Mouse (Mus musculus) thymus, adult 2 months (tissue): ENCODE data around the gene Bsg. TPM values are rescaled to one million over a fixed set of nuclear protein-coding genes. Genes with fewer than 3 reads are reported as not detected.

ENCODE experiments used
- DNase-seq: peaks from one replicate; pipeline ENCODE4 v3.0.0; 2021
- H3K27ac ChIP-seq: fragments of 200-500 bp; 2 replicates; pipeline ENCODE4 v1.5.1; 2012; ENCODE audit warnings: low read length, control low read depth; ENCODE audit not compliant: control insufficient read depth, insufficient read depth
- H3K27me3 ChIP-seq: fragments of 200-500 bp; 2 replicates; pipeline ENCODE4 v1.6.1; 2012; ENCODE audit warnings: mild to moderate bottlenecking, low read length, moderate library complexity, mixed read lengths; ENCODE audit not compliant: control insufficient read depth, insufficient read depth
- H3K36me3 ChIP-seq: fragments of 200-500 bp; 2 replicates; pipeline ENCODE4 v1.6.1; 2012; ENCODE audit warnings: mild to moderate bottlenecking, low read length, moderate library complexity; ENCODE audit not compliant: control insufficient read depth, insufficient read depth
- H3K4me1 ChIP-seq: fragments of 200-500 bp; replicated peaks from 2 replicates; pipeline ENCODE4 v1.6.1; 2012; ENCODE audit warnings: low read length; ENCODE audit not compliant: control insufficient read depth, insufficient read depth
- H3K4me3 ChIP-seq: fragments of 200-500 bp; 2 replicates; pipeline ENCODE4 v1.5.1; 2012; ENCODE audit warnings: mild to moderate bottlenecking, low read length, control low read depth, moderate library complexity; ENCODE audit not compliant: control insufficient read depth, insufficient read depth
- CTCF ChIP-seq: fragments of 200-500 bp; IDR thresholded peaks from 2 replicates; pipeline ENCODE4 v1.5.1; 2012; ENCODE audit warnings: mild to moderate bottlenecking, control low read depth, low read length, moderate library complexity, borderline replicate concordance; ENCODE audit not compliant: control insufficient read depth, poor library complexity, insufficient read depth; ENCODE audit errors: extremely low read depth
- POLR2A ChIP-seq: fragments of 200-500 bp; IDR thresholded peaks from 2 replicates; pipeline ENCODE4 v1.6.1; 2012; ENCODE audit warnings: mild to moderate bottlenecking, low read length, control low read depth, moderate library complexity; ENCODE audit not compliant: control insufficient read depth, poor library complexity, insufficient read depth; ENCODE audit errors: extremely low read depth
- WGBS: fragments of 180-500 bp; shearing (Covaris S2); methylation state at CpG from one replicate; pipeline ENCODE4 v1.1.7; 2018; 5-methylcytosine and 5-hydroxymethylcytosine counted together
- polyA plus RNA-seq: library from polyadenylated mRNA; depleted of rRNA; stranded (reverse); fragments of >200 nt; gene quantifications from 2 replicates; pipeline ENCODE4 v1.2.3, GENCODE M21; 2012

Bsg gene
- polyA plus RNA-seq, 1 experiment: 396 TPM

DNA sequence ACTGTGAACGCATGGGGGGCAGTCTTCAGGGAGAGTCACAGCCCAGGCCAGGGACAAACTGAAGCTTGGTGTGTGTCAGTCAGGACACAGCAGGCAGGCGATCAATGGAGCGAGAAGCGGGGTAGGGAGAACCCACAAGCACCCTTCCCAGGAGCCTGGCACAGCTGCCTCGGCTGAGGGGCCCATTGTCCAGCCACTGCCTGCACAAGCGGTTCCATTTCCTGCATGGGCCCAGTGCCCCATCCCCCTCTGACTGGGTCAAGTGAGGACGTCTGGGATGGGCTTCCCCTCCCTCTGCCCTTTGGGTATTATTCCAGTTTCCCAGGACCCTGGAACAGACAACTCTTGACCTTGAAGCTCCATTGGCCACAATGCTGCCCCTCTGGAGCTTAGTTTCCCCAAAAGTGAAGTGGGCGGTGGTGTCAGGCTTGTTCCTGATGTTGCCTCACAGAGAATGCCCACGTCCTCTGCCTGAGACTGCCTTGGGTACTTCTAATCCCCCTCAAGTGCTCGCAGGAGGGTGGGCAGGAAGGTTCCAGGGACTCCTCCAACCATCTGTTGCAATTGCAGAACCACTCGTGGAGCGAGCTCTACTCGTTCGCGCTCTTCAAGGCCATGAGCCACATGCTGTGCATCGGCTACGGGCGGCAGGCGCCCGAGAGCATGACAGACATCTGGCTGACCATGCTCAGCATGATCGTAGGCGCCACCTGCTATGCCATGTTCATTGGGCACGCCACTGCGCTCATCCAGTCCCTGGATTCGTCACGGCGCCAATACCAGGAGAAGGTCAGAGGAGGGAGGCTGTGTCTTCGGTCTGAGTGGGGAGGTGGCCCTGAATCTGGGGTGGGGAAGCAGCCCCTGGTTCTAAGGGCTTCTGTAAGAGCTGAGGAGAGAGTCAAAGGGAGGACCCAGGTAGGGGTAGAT is 24.3 kb downstream of the Bsg start:
- 72% methylated on average over 28 of the region's 28 CpGs for WGBS
- no peaks in the 10 kb centered on the region for H3K36me3 ChIP-seq
- H3K27ac ChIP-seq: no peak overlapping the region
- TF ChIP-seq POLR2A: no peak
- TF ChIP-seq CTCF: no peak
- DNase-seq: no peak
- H3K4me1 ChIP-seq: no peaks in the 10 kb centered on the region
- H3K27me3 ChIP-seq: no peaks in the 10 kb centered on the region
- no peak overlapping the region for H3K4me3 ChIP-seq

DNA sequence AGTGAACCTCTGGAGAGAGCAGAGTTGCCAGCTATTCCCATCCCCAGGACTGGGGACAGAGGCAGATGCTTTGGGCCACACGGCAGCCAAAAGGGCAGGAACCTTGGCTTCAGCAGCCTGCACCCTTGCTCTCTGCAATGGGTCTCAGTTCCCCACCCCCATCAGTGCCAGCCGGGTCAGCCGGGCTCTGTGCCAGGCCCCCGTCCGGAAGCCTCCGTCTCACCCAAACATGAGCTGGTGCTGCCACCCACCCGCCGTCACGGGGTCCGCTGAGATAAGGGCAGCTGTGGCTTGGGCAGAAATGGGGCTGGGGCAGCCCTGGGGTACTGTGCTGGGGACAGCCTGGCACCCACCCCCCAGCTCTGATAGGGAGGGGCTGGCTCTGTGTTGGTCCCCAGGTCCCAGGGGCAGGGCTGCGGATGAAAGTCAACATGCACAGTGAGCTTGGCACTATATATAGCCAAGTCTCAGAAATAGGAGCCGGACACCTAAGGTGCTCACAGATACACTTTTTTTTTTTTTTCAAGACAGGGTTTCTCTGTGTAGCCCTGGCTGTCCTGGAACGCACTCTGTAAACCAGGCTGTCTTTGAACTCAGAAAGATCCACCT is 25.2 kb downstream of the Bsg start:
- Histone ChIP-seq H3K27ac (no peak overlapping the region), H3K4me1 (no peaks in the 10 kb centered on the region), H3K36me3 (no peaks in the 10 kb centered on the region), H3K27me3 (no peaks in the 10 kb centered on the region), H3K4me3 (no peak overlapping the region)
- WGBS: 52% methylated on average over 13 of the region's 13 CpGs
- TF ChIP-seq CTCF: no peak
- TF ChIP-seq POLR2A: no peak
- no peak for DNase-seq

DNA sequence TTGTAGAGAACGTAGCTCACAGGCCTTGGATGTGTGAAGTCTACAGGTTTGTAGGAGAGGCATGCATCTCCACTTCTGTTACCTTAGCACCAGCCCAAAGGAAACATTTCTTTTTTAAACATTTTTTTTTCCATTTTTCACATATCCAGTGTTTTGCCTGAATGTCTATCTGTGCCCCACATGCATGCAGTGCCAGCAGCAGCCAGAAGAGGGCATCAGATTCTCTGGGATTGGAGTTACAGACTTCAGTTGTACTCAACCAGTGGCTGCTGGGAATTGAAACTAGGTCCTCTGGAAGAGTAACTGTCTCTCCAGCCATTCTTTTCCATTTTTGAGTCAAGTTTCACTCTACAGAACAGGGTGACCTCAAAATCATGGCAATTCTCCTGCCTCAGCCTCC is 28.2 kb downstream of the Bsg start:
- TF ChIP-seq CTCF: no peak
- no peak for TF ChIP-seq POLR2A
- Histone ChIP-seq H3K4me1 (no peaks in the 10 kb centered on the region), H3K27ac (no peak overlapping the region), H3K27me3 (no peaks in the 10 kb centered on the region), H3K36me3 (peaks cover 21% of the 10 kb centered on the region), H3K4me3 (no peak overlapping the region)
- peak; percentile 68 for DNase-seq
- WGBS: 100% methylated on average over 1 of the region's 1 CpGs

- WGBS: 98% methylated on average over 15 of the region's 15 CpGs
- Histone ChIP-seq H3K4me1 (no peaks in the 10 kb centered on the region), H3K27ac (no peak overlapping the region), H3K36me3 (peaks cover 22% of the 10 kb centered on the region), H3K4me3 (no peak overlapping the region), H3K27me3 (no peaks in the 10 kb centered on the region)
- TF ChIP-seq CTCF: no peak
- no peak for TF ChIP-seq POLR2A
- no peak for DNase-seq
These were observed 29.6 kb downstream of the Bsg start for GRCm38 (mm10) chr10:79733847-79734246.

DNA sequence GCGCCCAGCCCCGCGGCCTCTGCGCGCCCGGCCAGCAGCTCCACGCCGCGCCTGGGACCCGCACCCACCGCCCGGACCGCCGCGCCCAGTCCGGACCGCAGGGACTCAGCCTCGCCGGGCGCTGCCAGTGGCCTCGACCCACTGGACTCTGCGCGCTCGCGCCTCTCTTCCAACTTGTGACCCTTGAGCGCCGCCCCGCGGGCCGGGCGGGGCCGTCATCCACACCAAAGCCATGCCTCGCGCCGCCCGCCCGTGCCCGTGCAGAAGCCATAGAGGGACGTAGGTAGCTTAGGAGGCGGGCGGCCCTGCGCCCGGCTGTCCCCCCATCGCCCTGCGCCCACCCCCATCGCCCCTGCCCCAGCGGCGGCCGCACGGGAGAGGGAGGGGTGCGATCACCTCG is 31.1 kb downstream of the Bsg start:
- no peaks in the 10 kb centered on the region for H3K4me1 ChIP-seq
- no peak overlapping the region for H3K27ac ChIP-seq
- peaks cover 26% of the 10 kb centered on the region for H3K36me3 ChIP-seq
- TF ChIP-seq CTCF: no peak
- no peak for TF ChIP-seq POLR2A
- DNase-seq: no peak
- no peaks in the 10 kb centered on the region for H3K27me3 ChIP-seq
- 94% methylated on average over 51 of the region's 52 CpGs for WGBS
- H3K4me3 ChIP-seq: no peak overlapping the region

GRCm38 (mm10) chr10:79736706-79737105 is 32.4 kb downstream of the Bsg start:
- Histone ChIP-seq H3K36me3 (peaks cover 34% of the 10 kb centered on the region), H3K4me3 (no peak overlapping the region), H3K27ac (no peak overlapping the region), H3K27me3 (no peaks in the 10 kb centered on the region), H3K4me1 (no peaks in the 10 kb centered on the region)
- DNase-seq: no peak
- 95% methylated on average over 14 of the region's 14 CpGs for WGBS
- TF ChIP-seq CTCF: no peak
- TF ChIP-seq POLR2A: no peak
